Mouse (Mus musculus) regulatory T cell (primary cell): ENCODE results near the gene Mdh2.

Source experiments
- in situ Hi-C: fragments of 300-600 bp; cut with MboI, MseI; formaldehyde crosslinking; loops from one replicate; pipeline ENCODE4 v1.15.1; 2025; ENCODE audit warnings: high pct_unique_total_duplicates

Gene Mdh2

DNA sequence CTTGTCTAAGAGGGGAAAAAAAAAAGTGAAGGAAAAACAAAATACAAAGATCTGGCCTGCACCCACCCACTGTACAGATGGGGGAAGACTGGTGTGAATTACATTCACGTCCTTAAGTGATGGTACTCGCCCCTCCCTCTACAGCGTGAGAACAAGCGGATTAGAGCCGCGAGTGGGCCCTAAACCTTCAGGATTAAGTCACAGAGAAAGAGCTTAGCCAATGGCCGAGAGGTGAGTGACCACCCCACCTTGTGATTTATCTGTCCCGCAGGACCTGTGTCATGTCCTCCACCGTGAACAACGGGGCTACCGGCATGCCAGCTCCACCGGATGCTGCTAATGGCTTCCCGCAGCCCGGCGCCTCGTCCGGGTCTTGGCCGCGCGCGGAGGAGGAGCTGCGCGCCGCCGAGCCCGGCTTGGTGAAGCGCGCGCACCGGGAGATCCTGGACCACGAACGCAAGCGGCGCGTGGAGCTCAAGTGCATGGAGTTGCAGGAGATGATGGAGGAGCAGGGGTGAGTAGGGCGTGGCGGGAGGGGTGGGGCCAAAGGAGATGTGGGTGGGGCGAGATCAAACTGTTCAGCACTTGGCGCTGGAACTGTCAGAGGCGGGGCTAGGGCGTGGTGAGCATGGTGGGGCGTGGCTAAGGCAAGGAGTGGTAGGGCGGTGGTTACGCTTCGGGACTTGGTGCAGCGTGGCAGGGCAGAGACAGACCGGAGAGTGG is 56.6 kb downstream of the Mdh2 start:
- in situ Hi-C loops, result no loop called here

DNA sequence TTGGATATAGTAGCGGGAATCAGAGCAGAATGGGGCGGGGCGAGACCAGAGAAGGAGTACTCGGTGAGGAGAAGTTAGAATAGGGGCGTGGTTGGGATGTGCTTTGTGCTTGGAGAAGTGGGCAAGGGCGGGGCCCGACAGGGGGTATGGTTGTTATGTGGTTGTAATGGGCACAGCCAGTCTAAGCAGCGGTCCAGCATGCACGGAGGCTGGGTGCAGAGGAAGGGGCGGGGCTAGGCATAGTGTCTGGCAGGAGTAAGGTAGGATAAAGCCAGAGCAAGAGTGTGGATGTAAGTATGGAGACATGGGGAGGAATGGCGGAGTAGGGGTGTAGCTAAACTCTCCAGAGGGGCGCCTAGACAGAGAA is 57.2 kb downstream of the Mdh2 start:
- in situ Hi-C loops, result no loop called here

DNA sequence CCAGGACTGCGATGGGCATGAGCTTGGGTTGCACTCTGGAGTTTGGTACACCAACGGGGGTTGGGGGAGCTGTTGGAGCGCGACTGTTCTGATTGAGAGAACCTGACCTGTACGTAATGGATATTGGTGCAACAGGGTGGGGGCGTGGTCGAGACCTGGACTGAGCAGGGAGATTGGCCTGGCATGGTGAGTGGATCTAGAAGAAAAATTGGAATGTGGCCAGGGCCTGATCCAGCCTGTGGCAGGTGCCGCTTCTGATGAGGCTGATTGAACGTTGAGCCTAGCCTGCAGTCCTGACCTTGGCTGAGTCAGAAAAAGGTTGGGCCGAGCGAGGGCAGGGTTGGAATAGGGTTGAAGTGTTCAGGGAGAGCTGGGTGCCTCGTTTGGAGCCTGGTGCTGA is 57.7 kb downstream of the Mdh2 start:
- in situ Hi-C loops, result no loop called here
